Mouse (Mus musculus): ENCODE results near the gene Tfeb.

GRCm38 (mm10) chr17:47805047-47805835 lies 68.4 kb downstream of the Tfeb start:
- no peak for TF ChIP-seq CTCF (IDR thresholded peaks at IDR 0.05 in 2 of 3, conservative IDR thresholded peaks at IDR 0.05 in 1 of 3; ENCODE audit: control insufficient read depth in 1 of 3, insufficient read depth in 1 of 3, low read depth in 2 of 3, low read length in 3 of 3, poor library complexity in 1 of 3, severe bottlenecking in 1 of 3)
- no peak for TF ChIP-seq CHD2 (IDR thresholded peaks at IDR 0.05; ENCODE audit: low read length)
- no peak for TF ChIP-seq USF1 (IDR thresholded peaks at IDR 0.05; ENCODE audit: low read depth, low read length)
- TF ChIP-seq NRF1 (IDR thresholded peaks at IDR 0.05; ENCODE audit: insufficient read depth, low read depth, low read length, poor library complexity, severe bottlenecking) = no peak
- TF ChIP-seq EP300 (IDR thresholded peaks at IDR 0.05; ENCODE audit: low read depth in 1 of 2, low read length in 2 of 2) = no peak
- no peak for TF ChIP-seq SMC3 (IDR thresholded peaks at IDR 0.05; ENCODE audit: low read depth, low read length)
- no peak for TF ChIP-seq POLR2A (IDR thresholded peaks at IDR 0.05; ENCODE audit: control insufficient read depth in 1 of 2, insufficient read depth in 1 of 2, low read depth in 1 of 2, low read length in 2 of 2, poor library complexity in 1 of 2)
- no peak for TF ChIP-seq TAL1 (IDR thresholded peaks at IDR 0.05; ENCODE audit: low read length)
- no peak for TF ChIP-seq MEF2A (IDR thresholded peaks at IDR 0.05; ENCODE audit: extremely low read depth, insufficient replicate concordance, low read depth, low read length, poor library complexity, severe bottlenecking)
- TF ChIP-seq MAX (IDR thresholded peaks at IDR 0.05; ENCODE audit: low read length) = no peak
- no peak for TF ChIP-seq POLR2AphosphoS2 (IDR thresholded peaks at IDR 0.05; ENCODE audit: low read length)
- TF ChIP-seq JUND (IDR thresholded peaks at IDR 0.05; ENCODE audit: low read depth, low read length) = no peak
- no peak for TF ChIP-seq TCF12 (IDR thresholded peaks at IDR 0.05; ENCODE audit: low read depth, low read length)
